Mouse (Mus musculus) CH12.LX (cell line): ENCODE measurements at regions not wholly inside any gene's neighbourhood (a gene's known extent, or its start where the extent isn't known, plus 50 kb on each side); places are given as distances from the start of the nearest gene placed in this dataset.

Experiments used
- CTCF ChIP-seq, 2 experiments: IDR thresholded peaks in 1 of 2; conservative IDR thresholded peaks in 1 of 2; 2 replicates each; pipeline ENCODE4 v1.5.1; 2011 to 2012; ENCODE audit warnings: low read depth in 2 of 2, low read length in 2 of 2, improper control_type of control experiment in 1 of 2, inconsistent platforms in 1 of 2, mild to moderate bottlenecking in 1 of 2, moderate library complexity in 1 of 2
- GABPA ChIP-seq: IDR thresholded peaks from 2 replicates; pipeline ENCODE4 v1.6.1; 2012; ENCODE audit warnings: low read depth, low read length, improper control_type of control experiment, inconsistent platforms; ENCODE audit not compliant: insufficient replicate concordance

GRCm38 (mm10) chr2:11016446-11016845, 155.5 kb upstream of the Prkcq start:
- TF ChIP-seq CTCF (conservative IDR thresholded peaks at IDR 0.05 in 1 of 2, IDR thresholded peaks at IDR 0.05 in 1 of 2; ENCODE audit: low read depth in 2 of 2, low read length in 2 of 2), result no peak
- TF ChIP-seq GABPA, result no peak
